Mouse (Mus musculus) hindbrain, embryonic 14.5 days (tissue): ENCODE measurements around the gene C1ql4. TPM values are rescaled to one million over a fixed set of nuclear protein-coding genes. Genes with fewer than 3 reads are reported as not detected.

Experiments
- ATAC-seq: fragments of 200-750 bp; cut with Nextera tagmentation; 2 replicates; pipeline ENCODE4 v1.8.0; 2017; ENCODE audit warnings: moderate number of reproducible peaks, mild to moderate bottlenecking, moderate TSS enrichment, moderate library complexity; ENCODE audit not compliant: low FRiP score
- DNase-seq: peaks from one replicate; pipeline ENCODE4 v3.0.0-alpha.2; 2015; ENCODE audit warnings: low spot score
- H3K27ac ChIP-seq: fragments of 300-500 bp; sonication (generic); 2 replicates; pipeline ENCODE4 v1.5.1; 2014; ENCODE audit warnings: mild to moderate bottlenecking, moderate library complexity
- H3K27me3 ChIP-seq: fragments of 300-500 bp; sonication (generic); 2 replicates; pipeline ENCODE4 v1.6.1; 2014; ENCODE audit warnings: mild to moderate bottlenecking, low read length, mixed read lengths; ENCODE audit not compliant: control insufficient read depth, insufficient read depth
- H3K36me3 ChIP-seq: fragments of 300-500 bp; sonication (generic); replicated peaks from 2 replicates; pipeline ENCODE4 v1.6.1; 2014; ENCODE audit not compliant: control insufficient read depth, insufficient read depth
- H3K4me1 ChIP-seq: fragments of 300-500 bp; sonication (generic); replicated peaks from 2 replicates; pipeline ENCODE4 v1.6.1; 2014; ENCODE audit warnings: antibody characterized with exemption, low read length, mixed read lengths; ENCODE audit not compliant: control insufficient read depth, insufficient read depth
- H3K4me2 ChIP-seq: fragments of 300-500 bp; sonication (generic); replicated peaks from 2 replicates; pipeline ENCODE4 v1.6.1; 2014; ENCODE audit warnings: mild to moderate bottlenecking, moderate library complexity
- H3K4me3 ChIP-seq: fragments of 300-500 bp; sonication (generic); replicated peaks from 2 replicates; pipeline ENCODE4 v1.5.1; 2014; ENCODE audit warnings: mild to moderate bottlenecking, low read length
- H3K9ac ChIP-seq: fragments of 300-500 bp; sonication (generic); 2 replicates; pipeline ENCODE4 v1.6.1; 2014
- H3K9me3 ChIP-seq: fragments of 300-500 bp; sonication (generic); 2 replicates; pipeline ENCODE4 v1.6.1; 2016; ENCODE audit warnings: low read length; ENCODE audit not compliant: control insufficient read depth
- WGBS: fragments of 180-500 bp; shearing (Covaris S2); extraction: QIAGEN DNeasy Blood & Tissue Kit; methylation state at CpG from one replicate; pipeline ENCODE4 v1.1.7; 2014; 5-methylcytosine and 5-hydroxymethylcytosine counted together
- polyA plus RNA-seq: library from polyadenylated mRNA; unstranded; fragments of >200 nt; fragmentation: Nextera tagmentation; extraction: Ambion mirVana; gene quantifications from 2 replicates; pipeline ENCODE4 v1.2.1, GENCODE M21; 2014

Gene C1ql4
- polyA plus RNA-seq, 1 experiment from 2014 or later: 4.7 TPM

- peaks cover 55% of the 10 kb centered on the region for H3K4me1 ChIP-seq
- WGBS: 1% methylated on average over 56 of the region's 56 CpGs
These were observed 6.0 kb upstream of the C1ql4 start for GRCm38 (mm10) chr15:99093291-99094258.

DNA sequence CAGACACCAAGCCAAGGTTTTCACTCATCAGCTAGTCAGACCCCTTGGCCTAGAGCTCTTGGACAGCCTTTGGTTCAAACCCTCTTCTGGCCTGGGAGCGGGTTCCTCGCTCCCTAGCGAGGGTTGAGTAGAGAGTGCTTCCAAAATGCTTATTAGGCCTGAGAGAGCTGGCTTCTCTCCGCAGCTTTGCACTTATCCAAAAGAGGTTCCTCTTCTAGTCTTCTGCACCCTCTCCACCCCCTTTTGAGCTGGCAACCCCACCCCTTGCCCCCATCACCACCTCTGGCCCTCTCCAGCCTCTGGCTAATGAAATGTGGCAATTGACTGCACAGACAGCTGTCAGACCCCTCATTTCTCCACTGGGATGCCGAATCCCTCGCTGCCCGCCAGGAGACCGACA is 5.3 kb upstream of the C1ql4 start, which contains the start of gene Dnajc22:
TSS of gene Dnajc22 (plus strand) at position 301 of the 400 bp plus-strand sequence.
- peaks cover 70% of the 10 kb centered on the region for H3K27me3 ChIP-seq
- no peaks in the 10 kb centered on the region for H3K36me3 ChIP-seq
- peak within 1 kb of the TSS; percentile 63 for H3K27ac ChIP-seq
- peak within 1 kb of the TSS; percentile 94 for H3K4me2 ChIP-seq
- peaks cover 54% of the 10 kb centered on the region for H3K4me1 ChIP-seq
- ATAC-seq (no peak), DNase-seq (no peak)
- peak within 1 kb of the TSS; percentile 57 for H3K9ac ChIP-seq
- 21% methylated on average over 8 of the region's 8 CpGs for WGBS
- no peaks in the 10 kb centered on the region for H3K9me3 ChIP-seq
- peak within 1 kb of the TSS; percentile 42 for H3K4me3 ChIP-seq

More at GRCm38 (mm10) chr15:99093291-99094258, 6.0 kb upstream of the C1ql4 start:
- peak overlapping the region; percentile 57 for H3K9ac ChIP-seq
- peak overlapping the region; percentile 94 for H3K4me2 ChIP-seq
- H3K9me3 ChIP-seq: no peaks in the 10 kb centered on the region
- peak overlapping the region; percentile 42 for H3K4me3 ChIP-seq
- H3K27me3 ChIP-seq: peaks cover 70% of the 10 kb centered on the region
- DNase-seq: peak; percentile 67
- peak overlapping the region; percentile 63 for H3K27ac ChIP-seq
- peak; percentile 46 for ATAC-seq
- no peaks in the 10 kb centered on the region for H3K36me3 ChIP-seq

GRCm38 (mm10) chr15:99089069-99089468 is 1.5 kb upstream of the C1ql4 start:
- Histone ChIP-seq H3K27me3 (peaks cover 74% of the 10 kb centered on the region), H3K9ac (0 out of 2 replicates have a peak overlapping the region, but pooled peaks have one; percentile 39), H3K4me1 (peaks cover 25% of the 10 kb centered on the region), H3K9me3 (no peaks in the 10 kb centered on the region), H3K36me3 (no peaks in the 10 kb centered on the region), H3K27ac (0 out of 2 replicates have a peak overlapping the region, but pooled peaks have one; percentile 6), H3K4me2 (peak overlapping the region; percentile 46; the same call in 1 of the 2 replicates), H3K4me3 (no peak overlapping the region)
- WGBS: 9% methylated on average over 14 of the region's 14 CpGs
- ATAC-seq: no peak
- DNase-seq: no peak

GRCm38 (mm10) chr15:99088292-99088691 is 675 bp upstream of the C1ql4 start:
- Histone ChIP-seq H3K9ac (peak overlapping the region; percentile 39; the same call in 1 of the 2 replicates), H3K4me3 (peak overlapping the region; percentile 24), H3K4me2 (peak overlapping the region; percentile 46), H3K9me3 (no peaks in the 10 kb centered on the region), H3K27ac (no peak overlapping the region), H3K36me3 (no peaks in the 10 kb centered on the region), H3K4me1 (peaks cover 17% of the 10 kb centered on the region), H3K27me3 (peaks cover 75% of the 10 kb centered on the region)
- ATAC-seq (peak; percentile 64), DNase-seq (peak; percentile 80)
- WGBS: under 1% methylated on average over 27 of the region's 27 CpGs

- no peaks in the 10 kb centered on the region for H3K9me3 ChIP-seq
- H3K27ac ChIP-seq: no peak overlapping the region
- no peak for DNase-seq
- H3K4me3 ChIP-seq: no peak overlapping the region
- peaks cover 13% of the 10 kb centered on the region; the same call in 1 of the 2 replicates for H3K4me1 ChIP-seq
- no peaks in the 10 kb centered on the region for H3K36me3 ChIP-seq
- ATAC-seq: no peak
- H3K9ac ChIP-seq: no peak overlapping the region
- H3K27me3 ChIP-seq: peaks cover 66% of the 10 kb centered on the region
- peak overlapping the region; percentile 12; the same call in 1 of the 2 replicates for H3K4me2 ChIP-seq
- 71% methylated on average over 4 of the region's 4 CpGs for WGBS
These were observed 1.6 kb downstream of the C1ql4 start for GRCm38 (mm10) chr15:99085997-99086396.

DNA sequence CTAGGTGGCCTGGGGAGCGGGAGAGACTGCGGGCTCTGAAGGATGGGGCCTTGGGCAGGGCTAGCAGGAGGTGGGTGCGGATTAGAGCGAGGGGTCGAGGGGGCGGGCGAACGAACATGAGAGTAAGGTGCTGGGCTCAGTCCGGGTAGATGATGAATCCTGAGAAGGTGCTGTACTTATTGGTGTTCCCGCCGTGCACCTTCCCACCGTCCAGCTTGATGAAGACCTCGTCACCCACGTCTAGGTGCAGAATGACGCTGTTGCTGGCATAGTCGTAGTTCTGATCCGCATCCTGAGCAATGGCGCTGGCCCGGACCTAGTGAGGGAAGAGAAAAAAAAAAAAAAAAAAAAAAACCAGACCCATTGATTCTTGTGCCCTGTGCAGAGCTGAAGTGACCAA is 3.0 kb downstream of the C1ql4 start:
- H3K9ac ChIP-seq: no peak overlapping the region
- H3K9me3 ChIP-seq: no peaks in the 10 kb centered on the region
- no peaks in the 10 kb centered on the region for H3K36me3 ChIP-seq
- 9% methylated on average over 18 of the region's 19 CpGs for WGBS
- H3K4me2 ChIP-seq: no peak overlapping the region; the same call in 1 of the 2 replicates
- peaks cover 13% of the 10 kb centered on the region; the same call in 1 of the 2 replicates for H3K4me1 ChIP-seq
- no peak overlapping the region for H3K27ac ChIP-seq
- DNase-seq (no peak), ATAC-seq (no peak)
- peaks cover 62% of the 10 kb centered on the region for H3K27me3 ChIP-seq
- H3K4me3 ChIP-seq: no peak overlapping the region

DNA sequence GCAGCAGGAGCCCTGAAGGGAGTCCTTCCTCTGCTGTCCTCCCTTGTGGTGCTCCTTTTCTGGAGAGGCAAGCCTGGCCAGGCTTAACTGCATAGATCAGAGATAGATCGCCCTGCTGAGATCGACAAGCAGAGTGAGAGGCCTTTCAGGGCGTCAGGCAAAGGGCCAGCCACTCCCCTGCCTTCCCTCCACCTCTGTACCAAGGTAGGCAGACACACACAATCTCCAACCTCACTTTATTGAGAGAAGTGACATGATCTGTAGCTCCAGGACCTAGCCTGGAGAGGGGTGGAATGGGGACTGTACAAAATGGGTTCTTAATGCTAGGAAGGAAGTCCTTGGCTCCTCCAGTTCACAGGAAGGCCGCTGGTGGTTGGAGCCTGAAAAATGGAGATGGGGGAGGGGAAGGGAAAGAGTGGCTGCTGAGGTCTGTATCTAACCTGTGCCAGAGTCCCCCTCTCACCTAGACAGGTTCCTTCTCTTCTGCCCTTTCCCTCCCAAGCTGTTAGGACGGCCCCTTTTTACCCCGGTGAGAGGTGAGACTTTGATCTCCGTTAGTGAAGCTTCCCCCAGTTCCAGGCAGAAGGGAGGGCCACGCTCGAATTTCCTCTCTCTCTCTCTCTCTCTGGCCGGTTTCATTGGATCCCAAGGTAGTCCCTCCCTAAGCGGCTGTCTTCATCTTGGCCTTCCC is 3.6 kb downstream of the C1ql4 start:
- Histone ChIP-seq H3K36me3 (no peaks in the 10 kb centered on the region), H3K27me3 (peaks cover 55% of the 10 kb centered on the region), H3K27ac (no peak overlapping the region), H3K9ac (no peak overlapping the region), H3K4me2 (no peak overlapping the region; the same call in 1 of the 2 replicates), H3K4me1 (peaks cover 10% of the 10 kb centered on the region; the same call in 1 of the 2 replicates), H3K9me3 (no peaks in the 10 kb centered on the region), H3K4me3 (no peak overlapping the region)
- DNase-seq: no peak
- WGBS: 7% methylated on average over 11 of the region's 11 CpGs
- no peak for ATAC-seq

- ATAC-seq (no peak), DNase-seq (no peak)
- WGBS: 72% methylated on average over 9 of the region's 9 CpGs
- Histone ChIP-seq H3K4me2 (no peak overlapping the region), H3K27me3 (peaks cover 48% of the 10 kb centered on the region), H3K9me3 (no peaks in the 10 kb centered on the region), H3K4me1 (0 out of 2 replicates have a peak, but pooled peaks cover 4% of the 10 kb centered on the region), H3K4me3 (no peak overlapping the region), H3K27ac (no peak overlapping the region), H3K9ac (no peak overlapping the region), H3K36me3 (no peaks in the 10 kb centered on the region)
These were observed 4.4 kb downstream of the C1ql4 start for GRCm38 (mm10) chr15:99083258-99083657.

GRCm38 (mm10) chr15:99082840-99083239 is 4.8 kb downstream of the C1ql4 start:
- WGBS: 91% methylated on average over 16 of the region's 16 CpGs
- no peaks in the 10 kb centered on the region for H3K4me1 ChIP-seq
- peaks cover 44% of the 10 kb centered on the region for H3K27me3 ChIP-seq
- no peak overlapping the region for H3K27ac ChIP-seq
- no peaks in the 10 kb centered on the region for H3K9me3 ChIP-seq
- no peaks in the 10 kb centered on the region for H3K36me3 ChIP-seq
- no peak for DNase-seq
- no peak overlapping the region for H3K4me2 ChIP-seq
- H3K4me3 ChIP-seq: no peak overlapping the region
- peak; percentile 14; the same call in 1 of the 2 replicates for ATAC-seq
- no peak overlapping the region for H3K9ac ChIP-seq
